Mouse (Mus musculus): ENCODE results near the gene Hdgfl3. TPM values are rescaled to one million over a fixed set of nuclear protein-coding genes. Genes with fewer than 3 reads are reported as not detected.

Hdgfl3 gene
- total and polyA plus RNA-seq, 3 experiments = 0.04 TPM; not detected in 2

DNA sequence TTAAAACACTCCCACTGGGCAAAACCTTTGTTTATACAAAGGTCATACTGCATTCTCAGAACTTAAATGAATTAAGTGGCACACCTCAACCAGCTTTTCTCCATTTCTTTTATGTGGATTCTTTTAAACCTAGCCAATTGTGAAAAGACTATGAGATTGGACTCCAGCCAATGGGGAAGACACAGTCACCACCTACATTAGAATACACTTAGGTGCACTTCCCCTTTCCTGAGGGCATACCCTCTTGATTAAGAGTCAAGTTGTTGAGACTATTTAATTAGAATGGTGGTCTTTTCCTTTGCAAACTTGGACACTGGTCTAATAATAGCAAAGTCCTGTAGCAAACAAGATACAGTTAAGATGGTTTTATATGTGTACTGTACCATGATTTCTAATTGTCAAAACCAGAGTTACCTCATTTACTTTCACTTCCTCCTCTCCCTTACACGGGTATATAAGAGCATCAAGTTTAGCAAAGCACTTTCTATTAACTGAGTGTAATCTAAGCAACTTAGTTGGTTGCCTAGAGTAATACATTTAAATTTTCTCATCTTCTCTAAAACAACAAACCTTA, 12.8 kb downstream of the Hdgfl3 start:
- peak; percentile 57 for DNase-seq (ENCODE audit: extremely low read depth)
- TF ChIP-seq PAX5 (IDR thresholded peaks at IDR 0.05; ENCODE audit: low read length) (no peak), CTCF (conservative IDR thresholded peaks at IDR 0.05 in 1 of 2, IDR thresholded peaks at IDR 0.05 in 1 of 2; ENCODE audit: low read depth in 2 of 2, low read length in 2 of 2) (no peak), MYC (IDR thresholded peaks at IDR 0.05; ENCODE audit: low read depth, low read length) (no peak), IRF4 (IDR thresholded peaks at IDR 0.05; ENCODE audit: low read depth, low read length) (peak; percentile 97), JUN (IDR thresholded peaks at IDR 0.05; ENCODE audit: insufficient read depth, low read depth, low read length) (peak; percentile 92), JUND (conservative IDR thresholded peaks at IDR 0.05; ENCODE audit: low read depth, low read length) (peak; percentile 92), TCF12 (IDR thresholded peaks at IDR 0.05; ENCODE audit: low read depth, low read length) (no peak), ZMIZ1 (IDR thresholded peaks at IDR 0.05; ENCODE audit: low read depth, low read length) (no peak), CHD1 (IDR thresholded peaks at IDR 0.05; ENCODE audit: low read depth, low read length) (no peak), EP300 (IDR thresholded peaks at IDR 0.05; ENCODE audit: low read length) (peak; percentile 98), TBP (conservative IDR thresholded peaks at IDR 0.05; ENCODE audit: low read depth, low read length) (0 out of 2 replicates have a peak, but pooled peaks have one; percentile 46), MAX (IDR thresholded peaks at IDR 0.05; ENCODE audit: low read length) (no peak), POLR2A (IDR thresholded peaks at IDR 0.05; ENCODE audit: low read depth, low read length) (no peak), MEF2A (IDR thresholded peaks at IDR 0.05; ENCODE audit: borderline replicate concordance, low read depth, low read length) (0 out of 2 replicates have a peak, but pooled peaks have one; percentile 24), KAT2A (IDR thresholded peaks at IDR 0.05; ENCODE audit: insufficient replicate concordance, low read length) (no peak), ZKSCAN1 (IDR thresholded peaks at IDR 0.05; ENCODE audit: borderline replicate concordance, low read depth, low read length) (no peak), POLR2AphosphoS2 (IDR thresholded peaks at IDR 0.05; ENCODE audit: low read depth, low read length) (no peak), SMC3 (IDR thresholded peaks at IDR 0.05; ENCODE audit: low read depth, low read length) (no peak), NRF1 (IDR thresholded peaks at IDR 0.05; ENCODE audit: low read depth, low read length) (no peak), RCOR1 (conservative IDR thresholded peaks at IDR 0.05; ENCODE audit: low read depth, low read length) (peak; percentile 56; the same call in 1 of the 2 replicates), USF2 (conservative IDR thresholded peaks at IDR 0.05; ENCODE audit: low read depth, low read length) (no peak), NELFE (IDR thresholded peaks at IDR 0.05; ENCODE audit: low read depth, low read length) (no peak), CHD2 (IDR thresholded peaks at IDR 0.05; ENCODE audit: low read length) (no peak), BHLHE40 (IDR thresholded peaks at IDR 0.05; ENCODE audit: low read depth, low read length) (no peak), UBTF (IDR thresholded peaks at IDR 0.05; ENCODE audit: low read depth, low read length) (no peak), USF1 (IDR thresholded peaks at IDR 0.05; ENCODE audit: low read depth, low read length) (no peak)
- Histone ChIP-seq H3K4me2 (ENCODE audit: insufficient read depth, low read depth, poor library complexity, severe bottlenecking) (peak overlapping the region; percentile 21; the same call in 1 of the 2 replicates), H3K4me1 (ENCODE audit: control insufficient read depth in 1 of 2, insufficient read depth in 2 of 2) (peaks cover 0 to 11% of the 10 kb centered on the region in 2 experiments; a peak in 2 of 4 replicates), H3K79me2 (replicated peaks; ENCODE audit: control insufficient read depth, extremely low read depth, insufficient read depth, poor library complexity, severe bottlenecking) (no peaks in the 10 kb centered on the region), H3K4me3 (replicated peaks in 1 of 3; ENCODE audit: low read depth in 2 of 3, low read length in 2 of 3, poor library complexity in 1 of 3) (no peak overlapping the region), H3K9me3 (replicated peaks; ENCODE audit: low read length) (no peaks in the 10 kb centered on the region), H3K27ac (ENCODE audit: insufficient read depth, low read depth) (no peak overlapping the region), H3K9ac (ENCODE audit: insufficient read depth, low read depth) (no peak overlapping the region), H3K27me3 (replicated peaks) (no peaks in the 10 kb centered on the region), H3K36me3 (replicated peaks in 1 of 2; ENCODE audit: control insufficient read depth in 1 of 2, insufficient read depth in 1 of 2, low read length in 1 of 2) (no peaks in the 10 kb centered on the region)
- in situ Hi-C loops (cut with MboI; ENCODE audit: low pct_ligation_motif_present, low pct_unique_long_range_greater_than_20kb, low sequenced_read_pairs) (no loop called here), dilution Hi-C loops (cut with MboI; ENCODE audit: extremely low pct_ligation_motif_present, extremely low pct_unique_long_range_greater_than_20kb, low sequenced_read_pairs) (no loop called here)
